Mouse (Mus musculus): ENCODE data around the gene Theg. TPM values are rescaled to one million over a fixed set of nuclear protein-coding genes. Genes with fewer than 3 reads are reported as not detected.

Theg gene
- polyA plus RNA-seq, 1 experiment from 2014 or later = not detected

- H3K27me3 ChIP-seq (ENCODE audit: control insufficient read depth, insufficient read depth, low read length) = no peaks in the 10 kb centered on the region
- no peaks in the 10 kb centered on the region for H3K4me1 ChIP-seq (ENCODE audit: control insufficient read depth, insufficient read depth, low read length)
- H3K27ac ChIP-seq (replicated peaks; ENCODE audit: low read depth, low read length) = no peak overlapping the region
- no peak overlapping the region for H3K4me3 ChIP-seq (ENCODE audit: low read depth, low read length)
- ATAC-seq (replicated peaks; ENCODE audit: insufficient number of reproducible peaks, low FRiP score, low TSS enrichment, low read depth) (no peak), DNase-seq (ENCODE audit: low spot score) (no peak)
- no peak overlapping the region for H3K4me2 ChIP-seq (ENCODE audit: low read depth, low read length)
- no peaks in the 10 kb centered on the region for H3K9me3 ChIP-seq (replicated peaks; ENCODE audit: control insufficient read depth, low read length)
- WGBS = 63% methylated on average over 4 of the region's 4 CpGs
- H3K9ac ChIP-seq (replicated peaks; ENCODE audit: low read length) = no peak overlapping the region
- no peaks in the 10 kb centered on the region for H3K36me3 ChIP-seq (replicated peaks; ENCODE audit: control insufficient read depth, insufficient read depth, low read depth, low read length)
These were observed 608 bp upstream of the Theg start for GRCm38 (mm10) chr10:79587752-79588126.

- H3K4me2 ChIP-seq (ENCODE audit: low read depth, low read length) = no peak overlapping the region
- H3K9me3 ChIP-seq (replicated peaks; ENCODE audit: control insufficient read depth, low read length) = no peaks in the 10 kb centered on the region
- WGBS = 79% methylated on average over 8 of the region's 8 CpGs
- H3K36me3 ChIP-seq (replicated peaks; ENCODE audit: control insufficient read depth, insufficient read depth, low read depth, low read length) = no peaks in the 10 kb centered on the region
- H3K4me1 ChIP-seq (ENCODE audit: control insufficient read depth, insufficient read depth, low read length) = no peaks in the 10 kb centered on the region
- ATAC-seq (replicated peaks; ENCODE audit: insufficient number of reproducible peaks, low FRiP score, low TSS enrichment, low read depth) (no peak), DNase-seq (ENCODE audit: low spot score) (no peak)
- no peak overlapping the region for H3K4me3 ChIP-seq (ENCODE audit: low read depth, low read length)
- H3K27ac ChIP-seq (replicated peaks; ENCODE audit: low read depth, low read length) = no peak overlapping the region
- no peak overlapping the region for H3K9ac ChIP-seq (replicated peaks; ENCODE audit: low read length)
- no peaks in the 10 kb centered on the region for H3K27me3 ChIP-seq (ENCODE audit: control insufficient read depth, insufficient read depth, low read length)
These were observed 888 bp downstream of the Theg start for GRCm38 (mm10) chr10:79586243-79586642.

GRCm38 (mm10) chr10:79585723-79586122, 1.4 kb downstream of the Theg start:
- ATAC-seq (replicated peaks; ENCODE audit: insufficient number of reproducible peaks, low FRiP score, low TSS enrichment, low read depth) = no peak
- WGBS = 88% methylated on average over 5 of the region's 5 CpGs

GRCm38 (mm10) chr10:79585136-79585535, 2.0 kb downstream of the Theg start:
- Histone ChIP-seq H3K36me3 (replicated peaks; ENCODE audit: control insufficient read depth, insufficient read depth, low read depth, low read length) (no peaks in the 10 kb centered on the region), H3K27ac (replicated peaks; ENCODE audit: low read depth, low read length) (no peak overlapping the region), H3K9ac (replicated peaks; ENCODE audit: low read length) (no peak overlapping the region), H3K4me2 (ENCODE audit: low read depth, low read length) (no peak overlapping the region), H3K9me3 (replicated peaks; ENCODE audit: control insufficient read depth, low read length) (no peaks in the 10 kb centered on the region), H3K4me3 (ENCODE audit: low read depth, low read length) (no peak overlapping the region), H3K4me1 (ENCODE audit: control insufficient read depth, insufficient read depth, low read length) (no peaks in the 10 kb centered on the region), H3K27me3 (ENCODE audit: control insufficient read depth, insufficient read depth, low read length) (no peaks in the 10 kb centered on the region)
- 94% methylated on average over 6 of the region's 6 CpGs for WGBS
- DNase-seq (ENCODE audit: low spot score) (no peak), ATAC-seq (replicated peaks; ENCODE audit: insufficient number of reproducible peaks, low FRiP score, low TSS enrichment, low read depth) (no peak)

More at GRCm38 (mm10) chr10:79585723-79586122, 1.4 kb downstream of the Theg start:
- H3K4me2 ChIP-seq (ENCODE audit: low read depth, low read length) = no peak overlapping the region
- H3K9me3 ChIP-seq (replicated peaks; ENCODE audit: control insufficient read depth, low read length) = no peaks in the 10 kb centered on the region
- H3K4me1 ChIP-seq (ENCODE audit: control insufficient read depth, insufficient read depth, low read length) = no peaks in the 10 kb centered on the region
- no peak overlapping the region for H3K27ac ChIP-seq (replicated peaks; ENCODE audit: low read depth, low read length)
- no peaks in the 10 kb centered on the region for H3K27me3 ChIP-seq (ENCODE audit: control insufficient read depth, insufficient read depth, low read length)
- no peaks in the 10 kb centered on the region for H3K36me3 ChIP-seq (replicated peaks; ENCODE audit: control insufficient read depth, insufficient read depth, low read depth, low read length)
- DNase-seq (ENCODE audit: low spot score) = no peak
- no peak overlapping the region for H3K4me3 ChIP-seq (ENCODE audit: low read depth, low read length)
- H3K9ac ChIP-seq (replicated peaks; ENCODE audit: low read length) = no peak overlapping the region

- H3K27me3 ChIP-seq (ENCODE audit: control insufficient read depth, insufficient read depth, low read length) = no peaks in the 10 kb centered on the region
- H3K27ac ChIP-seq (replicated peaks; ENCODE audit: low read depth, low read length) = no peak overlapping the region
- DNase-seq (ENCODE audit: low spot score) = no peak
- WGBS = 72% methylated on average over 9 of the region's 9 CpGs
- H3K9me3 ChIP-seq (replicated peaks; ENCODE audit: control insufficient read depth, low read length) = no peaks in the 10 kb centered on the region
- no peak overlapping the region for H3K4me3 ChIP-seq (ENCODE audit: low read depth, low read length)
- H3K4me2 ChIP-seq (ENCODE audit: low read depth, low read length) = no peak overlapping the region
- no peak overlapping the region for H3K9ac ChIP-seq (replicated peaks; ENCODE audit: low read length)
- no peak for ATAC-seq (replicated peaks; ENCODE audit: insufficient number of reproducible peaks, low FRiP score, low TSS enrichment, low read depth)
- no peaks in the 10 kb centered on the region for H3K4me1 ChIP-seq (ENCODE audit: control insufficient read depth, insufficient read depth, low read length)
- H3K36me3 ChIP-seq (replicated peaks; ENCODE audit: control insufficient read depth, insufficient read depth, low read depth, low read length) = no peaks in the 10 kb centered on the region
These were observed 2.7 kb downstream of the Theg start for GRCm38 (mm10) chr10:79584426-79584825.

- Histone ChIP-seq H3K27me3 (ENCODE audit: control insufficient read depth, insufficient read depth, low read length) (no peaks in the 10 kb centered on the region), H3K4me3 (ENCODE audit: low read depth, low read length) (no peak overlapping the region), H3K4me2 (ENCODE audit: low read depth, low read length) (no peak overlapping the region), H3K9ac (replicated peaks; ENCODE audit: low read length) (no peak overlapping the region), H3K4me1 (ENCODE audit: control insufficient read depth, insufficient read depth, low read length) (no peaks in the 10 kb centered on the region), H3K27ac (replicated peaks; ENCODE audit: low read depth, low read length) (no peak overlapping the region), H3K36me3 (replicated peaks; ENCODE audit: control insufficient read depth, insufficient read depth, low read depth, low read length) (no peaks in the 10 kb centered on the region), H3K9me3 (replicated peaks; ENCODE audit: control insufficient read depth, low read length) (no peaks in the 10 kb centered on the region)
- DNase-seq (ENCODE audit: low spot score) = no peak
- 59% methylated on average over 7 of the region's 7 CpGs for WGBS
- ATAC-seq (replicated peaks; ENCODE audit: insufficient number of reproducible peaks, low FRiP score, low TSS enrichment, low read depth) = no peak
These were observed 3.1 kb downstream of the Theg start for GRCm38 (mm10) chr10:79584021-79584420.

- 89% methylated on average over 8 of the region's 8 CpGs for WGBS
- Histone ChIP-seq H3K9me3 (replicated peaks; ENCODE audit: control insufficient read depth, low read length) (no peaks in the 10 kb centered on the region), H3K36me3 (replicated peaks; ENCODE audit: control insufficient read depth, insufficient read depth, low read depth, low read length) (no peaks in the 10 kb centered on the region), H3K4me2 (ENCODE audit: low read depth, low read length) (no peak overlapping the region), H3K4me1 (ENCODE audit: control insufficient read depth, insufficient read depth, low read length) (no peaks in the 10 kb centered on the region), H3K27me3 (ENCODE audit: control insufficient read depth, insufficient read depth, low read length) (no peaks in the 10 kb centered on the region), H3K27ac (replicated peaks; ENCODE audit: low read depth, low read length) (no peak overlapping the region), H3K4me3 (ENCODE audit: low read depth, low read length) (no peak overlapping the region), H3K9ac (replicated peaks; ENCODE audit: low read length) (no peak overlapping the region)
- DNase-seq (ENCODE audit: low spot score) = no peak
- no peak for ATAC-seq (replicated peaks; ENCODE audit: insufficient number of reproducible peaks, low FRiP score, low TSS enrichment, low read depth)
These were observed 5.6 kb downstream of the Theg start for GRCm38 (mm10) chr10:79581501-79581900.

GRCm38 (mm10) chr10:79580811-79581210, 6.3 kb downstream of the Theg start:
- Histone ChIP-seq H3K4me2 (ENCODE audit: low read depth, low read length) (no peak overlapping the region), H3K4me3 (ENCODE audit: low read depth, low read length) (no peak overlapping the region), H3K9ac (replicated peaks; ENCODE audit: low read length) (no peak overlapping the region), H3K4me1 (ENCODE audit: control insufficient read depth, insufficient read depth, low read length) (no peaks in the 10 kb centered on the region), H3K36me3 (replicated peaks; ENCODE audit: control insufficient read depth, insufficient read depth, low read depth, low read length) (no peaks in the 10 kb centered on the region), H3K9me3 (replicated peaks; ENCODE audit: control insufficient read depth, low read length) (no peaks in the 10 kb centered on the region), H3K27me3 (ENCODE audit: control insufficient read depth, insufficient read depth, low read length) (no peaks in the 10 kb centered on the region), H3K27ac (replicated peaks; ENCODE audit: low read depth, low read length) (no peak overlapping the region)
- 36% methylated on average over 6 of the region's 6 CpGs for WGBS
- peak; percentile 65 for DNase-seq (ENCODE audit: low spot score)
- ATAC-seq (replicated peaks; ENCODE audit: insufficient number of reproducible peaks, low FRiP score, low TSS enrichment, low read depth) = no peak

Measured in embryonic facial prominence, embryonic 11.5 days (tissue).